Mouse (Mus musculus): ENCODE data around the gene Ssr2. TPM values are rescaled to one million over a fixed set of nuclear protein-coding genes. Genes with fewer than 3 reads are reported as not detected.
"Not testable (repeated sequence)": the region's sequence is repeated elsewhere in the genome, so short reads cannot be mapped to it uniquely, and the experiment has no call there.

The Ssr2 gene
- polyA plus RNA-seq, 1 experiment = 351 TPM

- H3K79me2 ChIP-seq (ENCODE audit: control insufficient read depth, insufficient read depth) = no peaks in the 10 kb centered on the region
- no peak for TF ChIP-seq CEBPB (IDR thresholded peaks at IDR 0.05; ENCODE audit: low read depth)
- TF ChIP-seq MYOG (IDR thresholded peaks at IDR 0.05; ENCODE audit: control insufficient read depth, extremely low read depth, insufficient read length) = no peak
- no peak for TF ChIP-seq CTCF (IDR thresholded peaks at IDR 0.05; ENCODE audit: control insufficient read depth, insufficient read depth, insufficient read length)
- no peak for TF ChIP-seq USF1 (IDR thresholded peaks at IDR 0.05; ENCODE audit: low read depth)
- no peak for TF ChIP-seq MYOD1 (IDR thresholded peaks at IDR 0.05; ENCODE audit: control insufficient read depth, insufficient read length, low read depth)
- TF ChIP-seq FOSL1 (IDR thresholded peaks at IDR 0.05; ENCODE audit: insufficient read depth, low read length, poor library complexity, severe bottlenecking) = no peak
- no peak for TF ChIP-seq MAX (IDR thresholded peaks at IDR 0.05)
- no peaks in the 10 kb centered on the region for H3K79me3 ChIP-seq (ENCODE audit: low read depth)
- H3K27me3 ChIP-seq (ENCODE audit: control insufficient read depth, insufficient read depth, insufficient read length) = no peaks in the 10 kb centered on the region
- no peak overlapping the region for H3K4me3 ChIP-seq (ENCODE audit: insufficient read depth, poor library complexity, severe bottlenecking)
- H3ac ChIP-seq (ENCODE audit: control insufficient read depth, insufficient read length, low read depth) = no peak overlapping the region
- H3K36me3 ChIP-seq (ENCODE audit: control insufficient read depth, insufficient read depth) = peaks cover 57% of the 10 kb centered on the region
These were observed 6.0 kb upstream of the Ssr2 start for GRCm38 (mm10) chr3:88569694-88570093.

- Histone ChIP-seq H3K27me3 (ENCODE audit: control insufficient read depth, insufficient read depth, insufficient read length) (no peaks in the 10 kb centered on the region), H3K79me3 (ENCODE audit: low read depth) (no peaks in the 10 kb centered on the region), H3K79me2 (ENCODE audit: control insufficient read depth, insufficient read depth) (no peaks in the 10 kb centered on the region), H3ac (ENCODE audit: control insufficient read depth, insufficient read length, low read depth) (no peak overlapping the region), H3K4me3 (ENCODE audit: insufficient read depth, poor library complexity, severe bottlenecking) (no peak overlapping the region), H3K36me3 (ENCODE audit: control insufficient read depth, insufficient read depth) (peaks cover 50% of the 10 kb centered on the region)
- TF ChIP-seq USF1 (IDR thresholded peaks at IDR 0.05; ENCODE audit: low read depth) = no peak
- no peak for TF ChIP-seq FOSL1 (IDR thresholded peaks at IDR 0.05; ENCODE audit: insufficient read depth, low read length, poor library complexity, severe bottlenecking)
- no peak for TF ChIP-seq MYOD1 (IDR thresholded peaks at IDR 0.05; ENCODE audit: control insufficient read depth, insufficient read length, low read depth)
- TF ChIP-seq CEBPB (IDR thresholded peaks at IDR 0.05; ENCODE audit: low read depth) = no peak
- no peak for TF ChIP-seq MYOG (IDR thresholded peaks at IDR 0.05; ENCODE audit: control insufficient read depth, extremely low read depth, insufficient read length)
- no peak for TF ChIP-seq CTCF (IDR thresholded peaks at IDR 0.05; ENCODE audit: control insufficient read depth, insufficient read depth, insufficient read length)
- no peak for TF ChIP-seq MAX (IDR thresholded peaks at IDR 0.05)
These were observed 5.3 kb upstream of the Ssr2 start for GRCm38 (mm10) chr3:88570341-88570740.

GRCm38 (mm10) chr3:88571856-88572255 lies 3.8 kb upstream of the Ssr2 start:
- Histone ChIP-seq H3K4me3 (ENCODE audit: insufficient read depth, poor library complexity, severe bottlenecking) (no peak overlapping the region), H3ac (ENCODE audit: control insufficient read depth, insufficient read length, low read depth) (no peak overlapping the region), H3K79me3 (ENCODE audit: low read depth) (no peaks in the 10 kb centered on the region), H3K36me3 (ENCODE audit: control insufficient read depth, insufficient read depth) (peaks cover 35% of the 10 kb centered on the region), H3K79me2 (ENCODE audit: control insufficient read depth, insufficient read depth) (no peaks in the 10 kb centered on the region), H3K27me3 (ENCODE audit: control insufficient read depth, insufficient read depth, insufficient read length) (no peaks in the 10 kb centered on the region)
- TF ChIP-seq MYOG (IDR thresholded peaks at IDR 0.05; ENCODE audit: control insufficient read depth, extremely low read depth, insufficient read length) = no peak

GRCm38 (mm10) chr3:88572835-88573234 lies 2.8 kb upstream of the Ssr2 start:
- peaks cover 25% of the 10 kb centered on the region for H3K36me3 ChIP-seq (ENCODE audit: control insufficient read depth, insufficient read depth)
- H3K27me3 ChIP-seq (ENCODE audit: control insufficient read depth, insufficient read depth, insufficient read length) = no peaks in the 10 kb centered on the region
- no peak overlapping the region for H3ac ChIP-seq (ENCODE audit: control insufficient read depth, insufficient read length, low read depth)
- H3K4me3 ChIP-seq (ENCODE audit: insufficient read depth, poor library complexity, severe bottlenecking) = no peak overlapping the region
- no peaks in the 10 kb centered on the region for H3K79me3 ChIP-seq (ENCODE audit: low read depth)
- H3K79me2 ChIP-seq (ENCODE audit: control insufficient read depth, insufficient read depth) = no peaks in the 10 kb centered on the region
- TF ChIP-seq FOSL1 (IDR thresholded peaks at IDR 0.05; ENCODE audit: insufficient read depth, low read length, poor library complexity, severe bottlenecking) = no peak
- TF ChIP-seq CTCF (IDR thresholded peaks at IDR 0.05; ENCODE audit: control insufficient read depth, insufficient read depth, insufficient read length) = no peak

GRCm38 (mm10) chr3:88573810-88574209 lies 1.9 kb upstream of the Ssr2 start:
- Histone ChIP-seq H3K36me3 (ENCODE audit: control insufficient read depth, insufficient read depth) (peaks cover 16% of the 10 kb centered on the region), H3K79me2 (ENCODE audit: control insufficient read depth, insufficient read depth) (no peaks in the 10 kb centered on the region), H3K4me3 (ENCODE audit: insufficient read depth, poor library complexity, severe bottlenecking) (no peak overlapping the region), H3ac (ENCODE audit: control insufficient read depth, insufficient read length, low read depth) (no peak overlapping the region), H3K27me3 (ENCODE audit: control insufficient read depth, insufficient read depth, insufficient read length) (no peaks in the 10 kb centered on the region), H3K79me3 (ENCODE audit: low read depth) (no peaks in the 10 kb centered on the region)
- TF ChIP-seq CEBPB (IDR thresholded peaks at IDR 0.05; ENCODE audit: low read depth) = no peak

- not testable (repeated sequence) for H3K4me3 ChIP-seq (ENCODE audit: insufficient read depth, poor library complexity, severe bottlenecking); H3ac ChIP-seq (ENCODE audit: control insufficient read depth, insufficient read length, low read depth); H3K27me3 ChIP-seq (ENCODE audit: control insufficient read depth, insufficient read depth, insufficient read length)
- Histone ChIP-seq H3K79me2 (ENCODE audit: control insufficient read depth, insufficient read depth) (peaks cover 34% of the 10 kb centered on the region), H3K79me3 (ENCODE audit: low read depth) (peaks cover 18% of the 10 kb centered on the region), H3K36me3 (ENCODE audit: control insufficient read depth, insufficient read depth) (peaks cover 15% of the 10 kb centered on the region)
These were observed 2.2 kb downstream of the Ssr2 start for GRCm38 (mm10) chr3:88577846-88578245.
